Mouse (Mus musculus) embryonic fibroblast, embryonic 13.5 days (primary cell): ENCODE results near the gene 4930426L09Rik.

Source experiments
- CTCF ChIP-seq: IDR thresholded peaks from 2 replicates; pipeline ENCODE4 v1.5.1; 2011; ENCODE audit warnings: mild to moderate bottlenecking, control low read depth, low read length, moderate library complexity, borderline replicate concordance; ENCODE audit not compliant: insufficient read depth
- POLR2A ChIP-seq: IDR thresholded peaks from 2 replicates; pipeline ENCODE4 v1.6.1; 2011; ENCODE audit warnings: low read depth, mild to moderate bottlenecking, control low read depth, low read length, moderate library complexity

DNA sequence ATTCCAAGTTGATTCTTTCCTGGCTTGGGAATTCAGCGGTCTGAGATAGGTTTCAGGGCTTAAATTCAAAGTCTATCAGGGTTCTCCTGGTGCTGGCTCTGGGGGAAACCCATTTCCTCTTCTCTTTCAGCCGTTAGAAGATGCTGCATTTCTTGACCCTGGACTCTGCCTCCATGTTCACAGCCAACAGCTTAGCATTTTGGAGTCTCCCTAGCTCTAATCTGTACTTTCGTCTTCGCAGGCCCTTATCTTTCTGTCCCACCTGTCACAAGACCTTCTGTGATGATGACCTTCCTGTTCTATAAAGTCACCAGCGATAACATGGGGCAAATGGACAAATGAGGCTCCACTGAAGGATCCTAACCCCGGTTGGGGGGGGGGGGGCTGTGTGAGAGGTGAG lies 13.3 kb downstream of the 4930426L09Rik start:
- TF ChIP-seq CTCF (no peak), POLR2A (no peak)
